Mouse (Mus musculus): Measurements from ENCODE around the gene Zpbp. TPM values are rescaled to one million over a fixed set of nuclear protein-coding genes. Genes with fewer than 3 reads are reported as not detected.
A peak's percentile ranks its signal among the peaks of the same experiment; 100 is the strongest.

The Zpbp gene
- polyA plus RNA-seq (2014; fragmentation: Nextera tagmentation; extraction: Ambion mirVana) = 0.73 and 0.79 TPM in 2 replicates

GRCm38 (mm10) chr11:11461635-11462560 is at the start of gene Zpbp, which contains the start of gene Spata48:
Gene Zpbp, minus strand, starts transcription at chr11:11462408.
Gene Spata48, plus strand, starts transcription at chr11:11462094.
- ATAC-seq (replicated peaks; ENCODE audit: low FRiP score) = peak; percentile 97
- peak within 1 kb of the TSS; percentile 60 for H3K4me2 ChIP-seq (ENCODE audit: low read depth, low read length, severe bottlenecking)
- 3% methylated on average over 66 of the region's 66 CpGs for WGBS
- no peaks in the 10 kb centered on the region for H3K27me3 ChIP-seq (ENCODE audit: control insufficient read depth, insufficient read depth, low read length)
- no peak within 1 kb of the TSS for H3K27ac ChIP-seq (ENCODE audit: low read depth, low read length)
- peak; percentile 95 for DNase-seq (ENCODE audit: low spot score)
- no peaks in the 10 kb centered on the region for H3K36me3 ChIP-seq (ENCODE audit: control insufficient read depth, insufficient read depth, low read length)
- peak within 1 kb of the TSS; percentile 50 for H3K4me3 ChIP-seq (ENCODE audit: low read depth, low read length)
- H3K9ac ChIP-seq (ENCODE audit: low read length) = peak within 1 kb of the TSS; percentile 61
- H3K9me3 ChIP-seq (ENCODE audit: control insufficient read depth, low read length) = no peaks in the 10 kb centered on the region
- no peaks in the 10 kb centered on the region for H3K4me1 ChIP-seq (replicated peaks; ENCODE audit: control insufficient read depth, insufficient read depth, low read length)

- H3K27ac ChIP-seq (ENCODE audit: low read depth, low read length) = no peak overlapping the region
- no peaks in the 10 kb centered on the region for H3K9me3 ChIP-seq (ENCODE audit: control insufficient read depth, low read length)
- ATAC-seq (replicated peaks; ENCODE audit: low FRiP score) (no peak), DNase-seq (ENCODE audit: low spot score) (no peak)
- H3K36me3 ChIP-seq (ENCODE audit: control insufficient read depth, insufficient read depth, low read length) = no peaks in the 10 kb centered on the region
- no peak overlapping the region for H3K9ac ChIP-seq (ENCODE audit: low read length)
- no peak overlapping the region for H3K4me3 ChIP-seq (ENCODE audit: low read depth, low read length)
- no peak overlapping the region for H3K4me2 ChIP-seq (ENCODE audit: low read depth, low read length, severe bottlenecking)
- H3K4me1 ChIP-seq (replicated peaks; ENCODE audit: control insufficient read depth, insufficient read depth, low read length) = no peaks in the 10 kb centered on the region
- WGBS = 79% methylated on average over 2 of the region's 2 CpGs
- no peaks in the 10 kb centered on the region for H3K27me3 ChIP-seq (ENCODE audit: control insufficient read depth, insufficient read depth, low read length)
These were observed 47.2 kb upstream of the Zpbp start for GRCm38 (mm10) chr11:11509413-11509812.

GRCm38 (mm10) chr11:11506187-11506586 is 44.0 kb upstream of the Zpbp start:
- DNase-seq (ENCODE audit: low spot score) = no peak

GRCm38 (mm10) chr11:11499944-11500343 is 37.7 kb upstream of the Zpbp start:
- Histone ChIP-seq H3K27me3 (ENCODE audit: control insufficient read depth, insufficient read depth, low read length) (no peaks in the 10 kb centered on the region), H3K27ac (ENCODE audit: low read depth, low read length) (no peak overlapping the region), H3K4me2 (ENCODE audit: low read depth, low read length, severe bottlenecking) (no peak overlapping the region), H3K4me3 (ENCODE audit: low read depth, low read length) (no peak overlapping the region), H3K9me3 (ENCODE audit: control insufficient read depth, low read length) (no peaks in the 10 kb centered on the region), H3K9ac (ENCODE audit: low read length) (no peak overlapping the region), H3K4me1 (replicated peaks; ENCODE audit: control insufficient read depth, insufficient read depth, low read length) (no peaks in the 10 kb centered on the region), H3K36me3 (ENCODE audit: control insufficient read depth, insufficient read depth, low read length) (no peaks in the 10 kb centered on the region)
- WGBS = 24% methylated on average over 10 of the region's 10 CpGs
- peak; percentile 54 for DNase-seq (ENCODE audit: low spot score)
- no peak for ATAC-seq (replicated peaks; ENCODE audit: low FRiP score)

More at GRCm38 (mm10) chr11:11506187-11506586, 44.0 kb upstream of the Zpbp start:
- no peak overlapping the region for H3K9ac ChIP-seq (ENCODE audit: low read length)
- WGBS = 85% methylated on average over 2 of the region's 2 CpGs
- no peaks in the 10 kb centered on the region for H3K27me3 ChIP-seq (ENCODE audit: control insufficient read depth, insufficient read depth, low read length)
- H3K4me1 ChIP-seq (replicated peaks; ENCODE audit: control insufficient read depth, insufficient read depth, low read length) = no peaks in the 10 kb centered on the region
- H3K36me3 ChIP-seq (ENCODE audit: control insufficient read depth, insufficient read depth, low read length) = no peaks in the 10 kb centered on the region
- H3K4me2 ChIP-seq (ENCODE audit: low read depth, low read length, severe bottlenecking) = no peak overlapping the region
- H3K4me3 ChIP-seq (ENCODE audit: low read depth, low read length) = no peak overlapping the region
- no peak overlapping the region for H3K27ac ChIP-seq (ENCODE audit: low read depth, low read length)
- no peak for ATAC-seq (replicated peaks; ENCODE audit: low FRiP score)
- no peaks in the 10 kb centered on the region for H3K9me3 ChIP-seq (ENCODE audit: control insufficient read depth, low read length)

GRCm38 (mm10) chr11:11495697-11496096 is 33.5 kb upstream of the Zpbp start:
- H3K4me2 ChIP-seq (ENCODE audit: low read depth, low read length, severe bottlenecking) = no peak overlapping the region
- ATAC-seq (replicated peaks; ENCODE audit: low FRiP score) = no peak

GRCm38 (mm10) chr11:11492044-11492443 is 29.8 kb upstream of the Zpbp start:
- H3K27me3 ChIP-seq (ENCODE audit: control insufficient read depth, insufficient read depth, low read length) = no peaks in the 10 kb centered on the region
- H3K9me3 ChIP-seq (ENCODE audit: control insufficient read depth, low read length) = no peaks in the 10 kb centered on the region
- no peak for ATAC-seq (replicated peaks; ENCODE audit: low FRiP score)
- DNase-seq (ENCODE audit: low spot score) = no peak
- H3K4me3 ChIP-seq (ENCODE audit: low read depth, low read length) = no peak overlapping the region
- WGBS = 72% methylated on average over 5 of the region's 5 CpGs
- H3K27ac ChIP-seq (ENCODE audit: low read depth, low read length) = no peak overlapping the region
- H3K36me3 ChIP-seq (ENCODE audit: control insufficient read depth, insufficient read depth, low read length) = no peaks in the 10 kb centered on the region
- H3K9ac ChIP-seq (ENCODE audit: low read length) = no peak overlapping the region
- H3K4me1 ChIP-seq (replicated peaks; ENCODE audit: control insufficient read depth, insufficient read depth, low read length) = no peaks in the 10 kb centered on the region
- no peak overlapping the region for H3K4me2 ChIP-seq (ENCODE audit: low read depth, low read length, severe bottlenecking)

More at GRCm38 (mm10) chr11:11495697-11496096, 33.5 kb upstream of the Zpbp start:
- Histone ChIP-seq H3K9me3 (ENCODE audit: control insufficient read depth, low read length) (no peaks in the 10 kb centered on the region), H3K27ac (ENCODE audit: low read depth, low read length) (no peak overlapping the region), H3K4me1 (replicated peaks; ENCODE audit: control insufficient read depth, insufficient read depth, low read length) (no peaks in the 10 kb centered on the region), H3K27me3 (ENCODE audit: control insufficient read depth, insufficient read depth, low read length) (no peaks in the 10 kb centered on the region), H3K36me3 (ENCODE audit: control insufficient read depth, insufficient read depth, low read length) (no peaks in the 10 kb centered on the region), H3K4me3 (ENCODE audit: low read depth, low read length) (no peak overlapping the region), H3K9ac (ENCODE audit: low read length) (no peak overlapping the region)
- DNase-seq (ENCODE audit: low spot score) = no peak
- 91% methylated on average over 2 of the region's 2 CpGs for WGBS

GRCm38 (mm10) chr11:11484378-11484777 is 22.2 kb upstream of the Zpbp start:
- Histone ChIP-seq H3K4me2 (ENCODE audit: low read depth, low read length, severe bottlenecking) (no peak overlapping the region), H3K4me1 (replicated peaks; ENCODE audit: control insufficient read depth, insufficient read depth, low read length) (no peaks in the 10 kb centered on the region), H3K9me3 (ENCODE audit: control insufficient read depth, low read length) (no peaks in the 10 kb centered on the region), H3K27me3 (ENCODE audit: control insufficient read depth, insufficient read depth, low read length) (no peaks in the 10 kb centered on the region), H3K4me3 (ENCODE audit: low read depth, low read length) (no peak overlapping the region), H3K9ac (ENCODE audit: low read length) (no peak overlapping the region), H3K36me3 (ENCODE audit: control insufficient read depth, insufficient read depth, low read length) (no peaks in the 10 kb centered on the region), H3K27ac (ENCODE audit: low read depth, low read length) (no peak overlapping the region)
- DNase-seq (ENCODE audit: low spot score) (no peak), ATAC-seq (replicated peaks; ENCODE audit: low FRiP score) (no peak)
- whole genome bisulfite sequencing = 59% methylated on average over 8 of the region's 8 CpGs

- no peaks in the 10 kb centered on the region for H3K36me3 ChIP-seq (ENCODE audit: control insufficient read depth, insufficient read depth, low read length)
- no peak overlapping the region for H3K27ac ChIP-seq (ENCODE audit: low read depth, low read length)
- no peak overlapping the region for H3K4me3 ChIP-seq (ENCODE audit: low read depth, low read length)
- no peak for ATAC-seq (replicated peaks; ENCODE audit: low FRiP score)
- no peaks in the 10 kb centered on the region for H3K4me1 ChIP-seq (replicated peaks; ENCODE audit: control insufficient read depth, insufficient read depth, low read length)
- H3K9ac ChIP-seq (ENCODE audit: low read length) = no peak overlapping the region
- H3K4me2 ChIP-seq (ENCODE audit: low read depth, low read length, severe bottlenecking) = no peak overlapping the region
- no peaks in the 10 kb centered on the region for H3K27me3 ChIP-seq (ENCODE audit: control insufficient read depth, insufficient read depth, low read length)
- no peaks in the 10 kb centered on the region for H3K9me3 ChIP-seq (ENCODE audit: control insufficient read depth, low read length)
- DNase-seq (ENCODE audit: low spot score) = no peak
These were observed 6.7 kb upstream of the Zpbp start for GRCm38 (mm10) chr11:11468924-11469323.

- H3K9me3 ChIP-seq (ENCODE audit: control insufficient read depth, low read length) = no peaks in the 10 kb centered on the region
- no peak for ATAC-seq (replicated peaks; ENCODE audit: low FRiP score)
- H3K36me3 ChIP-seq (ENCODE audit: control insufficient read depth, insufficient read depth, low read length) = no peaks in the 10 kb centered on the region
- no peak for DNase-seq (ENCODE audit: low spot score)
- H3K4me2 ChIP-seq (ENCODE audit: low read depth, low read length, severe bottlenecking) = peak overlapping the region; percentile 60
- peak overlapping the region; percentile 61 for H3K9ac ChIP-seq (ENCODE audit: low read length)
- peak overlapping the region; percentile 50 for H3K4me3 ChIP-seq (ENCODE audit: low read depth, low read length)
- no peaks in the 10 kb centered on the region for H3K4me1 ChIP-seq (replicated peaks; ENCODE audit: control insufficient read depth, insufficient read depth, low read length)
- H3K27me3 ChIP-seq (ENCODE audit: control insufficient read depth, insufficient read depth, low read length) = no peaks in the 10 kb centered on the region
- WGBS = 83% methylated on average over 5 of the region's 5 CpGs
- H3K27ac ChIP-seq (ENCODE audit: low read depth, low read length) = no peak overlapping the region
These were observed 318 bp upstream of the Zpbp start for GRCm38 (mm10) chr11:11462561-11462890.
